Mouse (Mus musculus) lung, postnatal 0 days (tissue): ENCODE measurements at regions not wholly inside any gene's neighbourhood (a gene's known extent, or its start where the extent isn't known, plus 50 kb on each side); places are given as distances from the start of the nearest gene placed in this dataset.
A peak's percentile ranks its signal among the peaks of the same experiment; 100 is the strongest.

Source experiments
- ATAC-seq: fragments of 200-750 bp; cut with Nextera tagmentation; 2 replicates; pipeline ENCODE4 v1.8.0; 2017; ENCODE audit warnings: moderate library complexity
- DNase-seq: peaks from one replicate; pipeline ENCODE4 v3.0.0-alpha.2; 2016; ENCODE audit warnings: low spot score
- H3K27ac ChIP-seq: fragments of 300-500 bp; sonication (generic); 2 replicates; pipeline ENCODE4 v1.5.1; 2014; ENCODE audit warnings: antibody characterized with exemption, mild to moderate bottlenecking, low read length, mixed read lengths
- H3K27me3 ChIP-seq: fragments of 300-500 bp; sonication (generic); replicated peaks from 2 replicates; pipeline ENCODE4 v1.6.1; 2014; ENCODE audit warnings: low read length, mixed read lengths; ENCODE audit not compliant: insufficient read depth
- H3K36me3 ChIP-seq: fragments of 300-500 bp; sonication (generic); 2 replicates; pipeline ENCODE4 v1.6.1; 2014; ENCODE audit warnings: low read length, mixed read lengths; ENCODE audit not compliant: insufficient read depth
- H3K4me1 ChIP-seq: fragments of 300-500 bp; sonication (generic); 2 replicates; pipeline ENCODE4 v1.6.1; 2014; ENCODE audit warnings: antibody characterized with exemption, low read depth, low read length, mixed read lengths; ENCODE audit not compliant: insufficient read depth
- H3K4me2 ChIP-seq: fragments of 300-500 bp; sonication (generic); replicated peaks from 2 replicates; pipeline ENCODE4 v1.6.1; 2014; ENCODE audit warnings: low read depth, mild to moderate bottlenecking, low read length, moderate library complexity, mixed read lengths
- H3K4me3 ChIP-seq: fragments of 300-500 bp; sonication (generic); 2 replicates; pipeline ENCODE4 v1.5.1; 2014; ENCODE audit warnings: low read depth, low read length
- H3K9ac ChIP-seq: fragments of 300-500 bp; sonication (generic); replicated peaks from 2 replicates; pipeline ENCODE4 v1.6.1; 2014; ENCODE audit warnings: low read depth, mild to moderate bottlenecking
- H3K9me3 ChIP-seq: fragments of 300-500 bp; sonication (generic); 2 replicates; pipeline ENCODE4 v1.6.1; 2016; ENCODE audit warnings: low read length, mixed read lengths
- CTCF ChIP-seq: IDR thresholded peaks from 2 replicates; pipeline ENCODE4 v1.5.1; 2016; ENCODE audit warnings: antibody characterized with exemption, mild to moderate bottlenecking
- EP300 ChIP-seq: IDR thresholded peaks from 2 replicates; pipeline ENCODE4 v1.6.1; 2016; ENCODE audit warnings: antibody characterized with exemption, mild to moderate bottlenecking, control low read depth
- WGBS: fragments of 180-500 bp; shearing (Covaris S2); extraction: QIAGEN DNeasy Blood & Tissue Kit; methylation state at CpG from one replicate; pipeline ENCODE4 v1.1.7; 2014; 5-methylcytosine and 5-hydroxymethylcytosine counted together

GRCm38 (mm10) chr11:109060527-109060908 is 83.7 kb downstream of the E030025P04Rik start:
- DNase-seq (peak; percentile 93), ATAC-seq (peak; percentile 92)
- Histone ChIP-seq H3K36me3 (no peaks in the 10 kb centered on the region), H3K4me2 (no peak overlapping the region), H3K9ac (no peak overlapping the region), H3K4me1 (no peaks in the 10 kb centered on the region), H3K9me3 (no peaks in the 10 kb centered on the region), H3K4me3 (no peak overlapping the region), H3K27ac (peak overlapping the region; percentile 76), H3K27me3 (no peaks in the 10 kb centered on the region)
- WGBS = 40% methylated on average over 3 of the region's 3 CpGs
- TF ChIP-seq CTCF = no peak; the same call in 1 of the 2 replicates
- peak; percentile 76 for TF ChIP-seq EP300

GRCm38 (mm10) chr11:109059863-109060526 is 84.2 kb downstream of the E030025P04Rik start:
- WGBS = 46% methylated on average over 12 of the region's 12 CpGs
- no peak overlapping the region for H3K4me3 ChIP-seq

GRCm38 (mm10) chr11:109058021-109058420 is 86.1 kb downstream of the E030025P04Rik start:
- Histone ChIP-seq H3K27me3 (no peaks in the 10 kb centered on the region), H3K27ac (no peak overlapping the region), H3K4me2 (no peak overlapping the region), H3K4me3 (no peak overlapping the region), H3K9ac (no peak overlapping the region), H3K9me3 (no peaks in the 10 kb centered on the region), H3K4me1 (no peaks in the 10 kb centered on the region), H3K36me3 (no peaks in the 10 kb centered on the region)
- TF ChIP-seq CTCF = no peak
- no peak for TF ChIP-seq EP300
- DNase-seq = no peak
- no peak for ATAC-seq

More at GRCm38 (mm10) chr11:109059863-109060526, 84.2 kb downstream of the E030025P04Rik start:
- Histone ChIP-seq H3K27me3 (no peaks in the 10 kb centered on the region), H3K4me2 (no peak overlapping the region), H3K36me3 (no peaks in the 10 kb centered on the region), H3K27ac (peak overlapping the region; percentile 76), H3K4me1 (no peaks in the 10 kb centered on the region), H3K9ac (no peak overlapping the region), H3K9me3 (no peaks in the 10 kb centered on the region)
- TF ChIP-seq CTCF = no peak
- TF ChIP-seq EP300 = peak; percentile 77
- peak; percentile 87 for ATAC-seq
- DNase-seq = peak; percentile 93

- 44% methylated on average over 10 of the region's 10 CpGs for WGBS
- Histone ChIP-seq H3K27me3 (no peaks in the 10 kb centered on the region), H3K9ac (no peak overlapping the region), H3K9me3 (no peaks in the 10 kb centered on the region), H3K4me2 (no peak overlapping the region), H3K4me1 (no peaks in the 10 kb centered on the region), H3K36me3 (no peaks in the 10 kb centered on the region), H3K4me3 (no peak overlapping the region), H3K27ac (no peak overlapping the region)
- TF ChIP-seq EP300 (no peak), CTCF (no peak)
- DNase-seq = no peak
- ATAC-seq = peak; percentile 19; the same call in 1 of the 2 replicates
Observed at GRCm38 (mm10) chr11:109048257-109049101, 95.7 kb downstream of the E030025P04Rik start.

GRCm38 (mm10) chr11:109047483-109048110 is 96.6 kb downstream of the E030025P04Rik start:
- Histone ChIP-seq H3K27ac (no peak overlapping the region), H3K4me3 (no peak overlapping the region), H3K9ac (no peak overlapping the region), H3K36me3 (no peaks in the 10 kb centered on the region), H3K4me1 (no peaks in the 10 kb centered on the region), H3K4me2 (no peak overlapping the region), H3K27me3 (no peaks in the 10 kb centered on the region), H3K9me3 (no peaks in the 10 kb centered on the region)
- ATAC-seq (no peak; the same call in 1 of the 2 replicates), DNase-seq (peak; percentile 66)
- TF ChIP-seq CTCF (no peak), EP300 (no peak)
- WGBS = 74% methylated on average over 4 of the region's 4 CpGs

- Histone ChIP-seq H3K9ac (no peak overlapping the region), H3K4me2 (no peak overlapping the region), H3K36me3 (no peaks in the 10 kb centered on the region), H3K9me3 (no peaks in the 10 kb centered on the region), H3K27me3 (no peaks in the 10 kb centered on the region), H3K27ac (no peak overlapping the region), H3K4me1 (no peaks in the 10 kb centered on the region), H3K4me3 (no peak overlapping the region)
- TF ChIP-seq EP300 (no peak), CTCF (no peak)
- ATAC-seq (no peak), DNase-seq (no peak)
- WGBS = 7% methylated on average over 1 of the region's 1 CpGs
Observed at GRCm38 (mm10) chr11:109046446-109046845, 97.7 kb downstream of the E030025P04Rik start.
